Mouse (Mus musculus): ENCODE measurements around the gene Hmgb1.

- TF ChIP-seq POLR2A (IDR thresholded peaks at IDR 0.05; ENCODE audit: low read depth, low read length), result no peak
- TF ChIP-seq CTCF (conservative IDR thresholded peaks at IDR 0.05; ENCODE audit: insufficient read depth, insufficient read length, low read depth, low read length), result no peak
These were observed 178.5 kb downstream of the Hmgb1 start for GRCm38 (mm10) chr5:149005701-149006361.

Data from kidney, adult 2 months (tissue).